Mouse (Mus musculus) liver, postnatal 0 days (tissue): Measurements from ENCODE around the gene Pdcd1lg2.

ENCODE experiments used
- CTCF ChIP-seq: sonication (generic); IDR thresholded peaks from 2 replicates; pipeline ENCODE4 v1.5.1; 2016; ENCODE audit warnings: antibody characterized with exemption, low read depth
- EP300 ChIP-seq: IDR thresholded peaks from 2 replicates; pipeline ENCODE4 v1.6.1; 2016; ENCODE audit warnings: antibody characterized with exemption, low read depth, mild to moderate bottlenecking

- no peak for TF ChIP-seq CTCF
- no peak for TF ChIP-seq EP300
These were observed 9.7 kb downstream of the Pdcd1lg2 start for GRCm38 (mm10) chr19:29420397-29420796.
